Mouse (Mus musculus): ENCODE results near the gene Oxa1l. TPM values are rescaled to one million over a fixed set of nuclear protein-coding genes. Genes with fewer than 3 reads are reported as not detected.
A peak's percentile ranks its signal among the peaks of the same experiment; 100 is the strongest.

Gene Oxa1l
- total RNA-seq, 2 experiments from 2014 or later: 51.1 to 53.8 TPM

GRCm38 (mm10) chr14:54369372-54369771, 8.7 kb downstream of the Oxa1l start:
- ATAC-seq (replicated peaks; ENCODE audit: poor library complexity, severe bottlenecking): no peak

- no peak for ATAC-seq (replicated peaks; ENCODE audit: poor library complexity, severe bottlenecking)
Observed at GRCm38 (mm10) chr14:54370595-54370994, 10.0 kb downstream of the Oxa1l start.

- no peak for ATAC-seq (replicated peaks; ENCODE audit: poor library complexity, severe bottlenecking)
Observed at GRCm38 (mm10) chr14:54371460-54371859, 10.8 kb downstream of the Oxa1l start.

GRCm38 (mm10) chr14:54372923-54373322, 12.3 kb downstream of the Oxa1l start:
- ATAC-seq (replicated peaks; ENCODE audit: poor library complexity, severe bottlenecking): no peak

GRCm38 (mm10) chr14:54375916-54376315, 15.3 kb downstream of the Oxa1l start:
- peak; percentile 84 for ATAC-seq (replicated peaks; ENCODE audit: poor library complexity, severe bottlenecking)

- no peak for ATAC-seq (replicated peaks; ENCODE audit: poor library complexity, severe bottlenecking)
Observed at GRCm38 (mm10) chr14:54377166-54377565, 16.5 kb downstream of the Oxa1l start.

GRCm38 (mm10) chr14:54379571-54379970, 18.9 kb downstream of the Oxa1l start:
- no peak for ATAC-seq (replicated peaks; ENCODE audit: poor library complexity, severe bottlenecking)

- ATAC-seq (replicated peaks; ENCODE audit: poor library complexity, severe bottlenecking): no peak
Observed at GRCm38 (mm10) chr14:54380616-54381015, 20.0 kb downstream of the Oxa1l start.

GRCm38 (mm10) chr14:54381816-54382215, 21.2 kb downstream of the Oxa1l start:
- no peak for ATAC-seq (replicated peaks; ENCODE audit: poor library complexity, severe bottlenecking)

- no peak for ATAC-seq (replicated peaks; ENCODE audit: poor library complexity, severe bottlenecking)
Observed at GRCm38 (mm10) chr14:54382641-54383040, 22.0 kb downstream of the Oxa1l start.

GRCm38 (mm10) chr14:54383355-54383771, 22.7 kb downstream of the Oxa1l start:
- ATAC-seq (replicated peaks; ENCODE audit: poor library complexity, severe bottlenecking): peak; percentile 80

GRCm38 (mm10) chr14:54384396-54384795, 23.8 kb downstream of the Oxa1l start:
- ATAC-seq (replicated peaks; ENCODE audit: poor library complexity, severe bottlenecking): peak; percentile 31; the same call in 1 of the 2 replicates

GRCm38 (mm10) chr14:54385968-54386618, 25.5 kb downstream of the Oxa1l start:
- no peak for ATAC-seq (replicated peaks; ENCODE audit: poor library complexity, severe bottlenecking)

- ATAC-seq (replicated peaks; ENCODE audit: poor library complexity, severe bottlenecking): no peak
Observed at GRCm38 (mm10) chr14:54387546-54387945, 26.9 kb downstream of the Oxa1l start.

- ATAC-seq (replicated peaks; ENCODE audit: poor library complexity, severe bottlenecking): no peak
Observed at GRCm38 (mm10) chr14:54390843-54391242, 30.2 kb downstream of the Oxa1l start.

- no peak for ATAC-seq (replicated peaks; ENCODE audit: poor library complexity, severe bottlenecking)
Observed at GRCm38 (mm10) chr14:54393794-54394193, 33.2 kb downstream of the Oxa1l start.

GRCm38 (mm10) chr14:54394309-54394708, 33.7 kb downstream of the Oxa1l start:
- no peak for ATAC-seq (replicated peaks; ENCODE audit: poor library complexity, severe bottlenecking)

GRCm38 (mm10) chr14:54396685-54397084, 36.1 kb downstream of the Oxa1l start:
- ATAC-seq (replicated peaks; ENCODE audit: poor library complexity, severe bottlenecking): no peak

GRCm38 (mm10) chr14:54397872-54398527, 37.4 kb downstream of the Oxa1l start:
- ATAC-seq (replicated peaks; ENCODE audit: poor library complexity, severe bottlenecking): peak; percentile 80

- ATAC-seq (replicated peaks; ENCODE audit: poor library complexity, severe bottlenecking): peak; percentile 60
Observed at GRCm38 (mm10) chr14:54398528-54398916, 37.9 kb downstream of the Oxa1l start.

- ATAC-seq (replicated peaks; ENCODE audit: poor library complexity, severe bottlenecking): no peak
Observed at GRCm38 (mm10) chr14:54398921-54399382, 38.3 kb downstream of the Oxa1l start.

- ATAC-seq (replicated peaks; ENCODE audit: poor library complexity, severe bottlenecking): no peak
Observed at GRCm38 (mm10) chr14:54401723-54402122, 41.1 kb downstream of the Oxa1l start.

Data from granulocyte monocyte progenitor cell, adult 5-6 weeks (primary cell).